Mouse (Mus musculus): Measurements from ENCODE around the gene Cts6. TPM values are rescaled to one million over a fixed set of nuclear protein-coding genes. Genes with fewer than 3 reads are reported as not detected.
"Not testable (repeated sequence)": the region's sequence is repeated elsewhere in the genome, so short reads cannot be mapped to it uniquely, and the experiment has no call there.

The Cts6 gene
- total RNA-seq (2022) = not detected

GRCm38 (mm10) chr13:61203310-61203709, at the start of gene Cts6:
Gene Cts6 (minus strand): TSS chr13:61203410.
- no peak for DNase-seq (ENCODE audit: low spot score in 2 of 2)

- DNase-seq (ENCODE audit: low spot score in 2 of 2) = peak; percentile 10
These were observed 38.1 kb upstream of the Cts6 start for GRCm38 (mm10) chr13:61241076-61241947.

GRCm38 (mm10) chr13:61185151-61185933, 17.9 kb downstream of the Cts6 start:
- DNase-seq (ENCODE audit: low spot score in 2 of 2) = not testable (repeated sequence)

GRCm38 (mm10) chr13:61164622-61165021, 38.6 kb downstream of the Cts6 start:
- no peak for DNase-seq (ENCODE audit: low spot score in 2 of 2)

- no peak for DNase-seq (ENCODE audit: low spot score in 2 of 2)
These were observed 39.1 kb downstream of the Cts6 start, which contains the start of gene Ctsr for GRCm38 (mm10) chr13:61164156-61164555. Gene Ctsr (minus strand): TSS chr13:61164256.

Other genes with a start within 250 kb of the Cts6 start
- not detected for gene Ctsj, start 197.5 kb downstream of the Cts6 start, total RNA-seq (2022)
- gene Ctsq, start 162.8 kb downstream of the Cts6 start, total RNA-seq (2022) = not detected
- gene Ctsr, start 39.2 kb downstream of the Cts6 start, total RNA-seq (2022) = not detected
- not detected for gene Cts8, start 51.9 kb upstream of the Cts6 start, total RNA-seq (2022)
- not detected for gene Gm49398, start 85.4 kb upstream of the Cts6 start, total RNA-seq (2022)
- gene Cts7, start 154.8 kb upstream of the Cts6 start, total RNA-seq (2022) = not detected